Mouse (Mus musculus): ENCODE measurements at regions not wholly inside any gene's neighbourhood (a gene's known extent, or its start where the extent isn't known, plus 50 kb on each side); places are given as distances from the start of the nearest gene placed in this dataset.

DNA sequence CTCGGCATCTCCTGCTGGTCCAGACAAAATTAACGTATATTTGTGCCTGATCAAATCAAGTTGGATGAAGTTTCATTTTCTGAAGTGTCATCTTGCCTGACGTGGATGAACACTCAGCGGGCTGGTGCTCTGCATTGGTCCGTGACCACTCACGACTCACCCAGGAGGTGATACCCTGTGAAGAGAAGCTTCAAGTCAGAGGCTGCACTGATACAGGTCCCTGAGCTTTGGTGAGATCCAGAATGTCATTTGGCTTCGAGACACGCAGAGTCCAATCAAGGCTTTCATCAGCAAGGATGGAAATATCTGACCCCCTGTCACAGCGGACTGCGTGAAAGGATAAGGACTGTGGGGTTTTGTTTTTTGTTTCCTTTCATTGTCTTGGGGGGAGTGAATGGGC, 90.4 kb downstream of the Kcnrg start:
- Histone ChIP-seq H3K4me2 (replicated peaks) (no peak overlapping the region), H3K27me3 (peaks cover 5% of the 10 kb centered on the region; the same call in 1 of the 2 replicates), H3K4me3 (replicated peaks) (no peak overlapping the region), H3K27ac (no peak overlapping the region), H3K4me1 (replicated peaks) (0 out of 2 replicates have a peak, but pooled peaks cover 5% of the 10 kb centered on the region), H3K9me3 (no peaks in the 10 kb centered on the region), H3K9ac (replicated peaks) (no peak overlapping the region), H3K36me3 (no peaks in the 10 kb centered on the region)
- ATAC-seq, result no peak
- 74% methylated on average over 10 of the region's 10 CpGs for whole genome bisulfite sequencing

GRCm38 (mm10) chr14:61698358-61699055, 91.2 kb downstream of the Kcnrg start:
- Histone ChIP-seq H3K4me3 (replicated peaks) (no peak overlapping the region), H3K27me3 (peaks cover 5% of the 10 kb centered on the region; the same call in 1 of the 2 replicates), H3K9me3 (no peaks in the 10 kb centered on the region), H3K4me2 (replicated peaks) (no peak overlapping the region), H3K36me3 (no peaks in the 10 kb centered on the region), H3K9ac (replicated peaks) (no peak overlapping the region), H3K4me1 (replicated peaks) (0 out of 2 replicates have a peak, but pooled peaks cover 5% of the 10 kb centered on the region), H3K27ac (no peak overlapping the region)
- WGBS, result 59% methylated on average over 12 of the region's 12 CpGs
- no peak for ATAC-seq

DNA sequence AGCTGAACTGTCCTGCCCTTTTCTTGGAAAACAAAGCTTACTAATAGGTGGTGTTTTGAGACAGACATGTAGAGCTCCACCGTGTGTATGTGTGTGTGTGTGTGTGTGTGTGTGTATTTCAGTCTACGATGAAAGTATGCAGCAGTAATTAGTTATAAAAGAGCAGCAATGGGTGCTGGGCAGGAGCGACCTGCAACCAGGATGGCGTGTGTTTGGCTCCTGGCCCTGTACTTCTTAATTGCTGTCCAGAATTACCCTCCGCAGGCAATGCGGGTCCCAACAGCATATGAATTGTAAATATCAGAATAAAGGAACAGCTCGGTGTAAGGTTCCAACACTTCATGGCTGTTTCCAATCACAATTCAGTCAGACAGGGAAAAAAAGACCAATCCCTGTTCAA, 92.4 kb downstream of the Kcnrg start:
- no peak overlapping the region for H3K9ac ChIP-seq (replicated peaks)
- 77% methylated on average over 7 of the region's 7 CpGs for WGBS
- no peaks in the 10 kb centered on the region for H3K9me3 ChIP-seq
- no peak overlapping the region for H3K4me3 ChIP-seq (replicated peaks)
- no peak overlapping the region for H3K27ac ChIP-seq
- H3K4me1 ChIP-seq (replicated peaks), result 0 out of 2 replicates have a peak, but pooled peaks cover 5% of the 10 kb centered on the region
- no peaks in the 10 kb centered on the region for H3K36me3 ChIP-seq
- peaks cover 5% of the 10 kb centered on the region; the same call in 1 of the 2 replicates for H3K27me3 ChIP-seq
- ATAC-seq, result no peak
- no peak overlapping the region for H3K4me2 ChIP-seq (replicated peaks)

DNA sequence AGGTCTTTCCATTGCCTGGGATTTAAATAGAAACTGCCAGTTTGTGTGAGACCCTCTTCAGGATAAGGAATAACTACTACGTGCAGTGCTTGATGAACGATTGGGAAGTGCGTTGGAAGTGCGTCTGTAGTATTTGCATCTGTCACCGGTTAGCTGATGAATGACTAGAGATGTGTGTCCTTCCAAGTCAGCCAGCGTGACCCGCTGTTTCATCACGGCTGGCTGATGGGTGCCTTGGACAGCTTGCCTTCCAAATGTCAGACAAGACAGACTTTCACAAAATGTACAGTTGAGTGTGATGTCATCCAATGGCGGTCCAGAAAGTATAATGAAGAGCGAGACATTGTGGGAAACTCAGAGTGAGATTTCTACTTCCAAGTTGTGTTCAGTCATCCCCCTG, 93.9 kb downstream of the Kcnrg start:
- no peak overlapping the region for H3K27ac ChIP-seq
- no peaks in the 10 kb centered on the region for H3K36me3 ChIP-seq
- H3K27me3 ChIP-seq, result no peaks in the 10 kb centered on the region
- H3K4me1 ChIP-seq (replicated peaks), result 0 out of 2 replicates have a peak, but pooled peaks cover 5% of the 10 kb centered on the region
- H3K4me3 ChIP-seq (replicated peaks), result no peak overlapping the region
- no peak overlapping the region for H3K9ac ChIP-seq (replicated peaks)
- whole genome bisulfite sequencing, result 88% methylated on average over 10 of the region's 10 CpGs
- no peak overlapping the region for H3K4me2 ChIP-seq (replicated peaks)
- no peak for ATAC-seq
- no peaks in the 10 kb centered on the region for H3K9me3 ChIP-seq

DNA sequence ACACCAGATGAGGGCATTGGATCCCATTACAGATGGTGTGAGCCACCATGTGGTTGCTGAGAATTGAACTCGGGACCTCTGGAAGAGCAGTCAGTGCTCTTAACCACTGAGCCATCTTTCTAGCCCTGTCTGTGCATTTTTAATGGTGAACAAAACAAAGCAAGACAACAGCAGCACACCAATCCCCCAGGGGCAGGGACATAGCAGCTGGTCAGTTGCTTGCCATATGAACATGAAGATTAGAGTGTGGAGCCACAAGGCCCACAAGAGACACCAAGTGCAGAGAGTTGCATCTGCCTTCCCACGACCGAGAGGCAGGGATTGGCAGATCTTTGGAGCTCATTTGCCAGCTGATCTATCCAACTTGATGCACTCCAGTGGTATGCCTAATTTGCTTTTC, 96.7 kb downstream of the Kcnrg start:
- Histone ChIP-seq H3K4me1 (replicated peaks) (no peaks in the 10 kb centered on the region; the same call in 1 of the 2 replicates), H3K27me3 (no peaks in the 10 kb centered on the region), H3K9me3 (no peaks in the 10 kb centered on the region), H3K4me3 (replicated peaks) (no peak overlapping the region), H3K9ac (replicated peaks) (no peak overlapping the region), H3K27ac (no peak overlapping the region), H3K36me3 (no peaks in the 10 kb centered on the region), H3K4me2 (replicated peaks) (no peak overlapping the region)
- ATAC-seq, result no peak
- 82% methylated on average over 3 of the region's 3 CpGs for WGBS

DNA sequence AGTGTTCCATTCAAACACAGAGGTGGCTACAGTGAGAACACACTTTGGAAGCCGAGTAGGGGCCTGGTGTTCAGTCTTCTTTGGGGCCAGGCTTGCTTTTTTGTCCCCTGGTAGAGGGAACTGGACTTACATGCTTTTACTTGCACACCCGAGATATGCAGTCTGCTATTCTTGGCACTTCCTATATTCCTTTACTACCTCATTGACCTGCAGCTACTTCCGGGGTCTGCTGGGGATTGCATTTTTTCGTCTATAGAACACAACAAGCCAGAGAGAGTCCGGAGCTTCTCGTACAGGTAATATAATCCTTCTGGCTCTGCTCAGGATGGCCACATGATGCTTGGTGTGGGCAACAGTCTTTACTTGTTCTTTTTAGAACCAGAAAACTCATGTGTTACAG, 99.7 kb downstream of the Kcnrg start:
- no peak overlapping the region for H3K4me3 ChIP-seq (replicated peaks)
- ATAC-seq, result no peak
- WGBS, result 90% methylated on average over 6 of the region's 6 CpGs
- no peak overlapping the region for H3K4me2 ChIP-seq (replicated peaks)
- H3K27ac ChIP-seq, result no peak overlapping the region
- no peaks in the 10 kb centered on the region for H3K36me3 ChIP-seq
- H3K4me1 ChIP-seq (replicated peaks), result no peaks in the 10 kb centered on the region; the same call in 1 of the 2 replicates
- no peak overlapping the region for H3K9ac ChIP-seq (replicated peaks)
- no peaks in the 10 kb centered on the region for H3K27me3 ChIP-seq
- H3K9me3 ChIP-seq, result no peaks in the 10 kb centered on the region

GRCm38 (mm10) chr14:61708331-61708730, 101.1 kb downstream of the Kcnrg start:
- 66% methylated on average over 6 of the region's 6 CpGs for WGBS
- no peak overlapping the region for H3K9ac ChIP-seq (replicated peaks)
- no peaks in the 10 kb centered on the region for H3K27me3 ChIP-seq
- no peak overlapping the region for H3K4me3 ChIP-seq (replicated peaks)
- no peaks in the 10 kb centered on the region for H3K36me3 ChIP-seq
- ATAC-seq, result no peak
- H3K27ac ChIP-seq, result no peak overlapping the region
- no peak overlapping the region for H3K4me2 ChIP-seq (replicated peaks)
- H3K9me3 ChIP-seq, result no peaks in the 10 kb centered on the region
- peaks cover 3% of the 10 kb centered on the region; the same call in 1 of the 2 replicates for H3K4me1 ChIP-seq (replicated peaks)

DNA sequence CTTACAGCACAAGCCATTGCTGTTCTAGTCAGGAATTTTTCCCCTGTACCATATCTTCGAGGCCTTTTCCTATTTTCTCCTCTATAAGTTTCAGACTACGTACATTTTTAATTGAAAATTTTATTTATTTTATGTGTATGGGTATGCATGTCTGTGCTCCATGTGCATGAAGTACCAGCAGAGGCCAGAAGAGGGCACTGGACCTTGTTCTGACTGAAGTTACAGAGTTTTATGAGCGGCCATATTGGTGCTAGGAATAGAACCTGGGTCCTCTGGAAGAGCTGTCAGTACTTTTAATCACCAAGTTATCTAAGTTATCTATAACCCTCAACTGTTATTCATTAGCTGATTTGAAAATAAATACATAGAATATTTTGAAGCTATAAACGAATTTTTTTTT, 108.5 kb downstream of the Kcnrg start:
- peaks cover 5% of the 10 kb centered on the region; the same call in 1 of the 2 replicates for H3K9me3 ChIP-seq
- no peak overlapping the region for H3K27ac ChIP-seq
- no peak for ATAC-seq
- no peak overlapping the region for H3K9ac ChIP-seq (replicated peaks)
- H3K27me3 ChIP-seq, result no peaks in the 10 kb centered on the region
- H3K36me3 ChIP-seq, result no peaks in the 10 kb centered on the region
- no peak overlapping the region for H3K4me3 ChIP-seq (replicated peaks)
- H3K4me2 ChIP-seq (replicated peaks), result no peak overlapping the region
- 95% methylated on average over 4 of the region's 4 CpGs for WGBS
- H3K4me1 ChIP-seq (replicated peaks), result 0 out of 2 replicates have a peak, but pooled peaks cover 8% of the 10 kb centered on the region

- 53% methylated on average over 4 of the region's 4 CpGs for WGBS
- no peak overlapping the region for H3K4me3 ChIP-seq (replicated peaks)
Observed at GRCm38 (mm10) chr14:61718392-61719124, 111.3 kb downstream of the Kcnrg start.

GRCm38 (mm10) chr14:61721302-61721701, 114.0 kb downstream of the Kcnrg start:
- WGBS, result 91% methylated on average over 4 of the region's 4 CpGs
- Histone ChIP-seq H3K27ac (no peak overlapping the region), H3K4me2 (replicated peaks) (no peak overlapping the region), H3K27me3 (no peaks in the 10 kb centered on the region), H3K4me3 (replicated peaks) (no peak overlapping the region), H3K9me3 (no peaks in the 10 kb centered on the region), H3K9ac (replicated peaks) (no peak overlapping the region), H3K36me3 (no peaks in the 10 kb centered on the region), H3K4me1 (replicated peaks) (0 out of 2 replicates have a peak, but pooled peaks cover 5% of the 10 kb centered on the region)
- no peak for ATAC-seq

More at GRCm38 (mm10) chr14:61718392-61719124, 111.3 kb downstream of the Kcnrg start:
- Histone ChIP-seq H3K4me2 (replicated peaks) (no peak overlapping the region), H3K9me3 (peaks cover 5% of the 10 kb centered on the region; the same call in 1 of the 2 replicates), H3K36me3 (no peaks in the 10 kb centered on the region), H3K27me3 (no peaks in the 10 kb centered on the region), H3K27ac (no peak overlapping the region), H3K9ac (replicated peaks) (no peak overlapping the region), H3K4me1 (replicated peaks) (0 out of 2 replicates have a peak, but pooled peaks cover 5% of the 10 kb centered on the region)
- ATAC-seq, result no peak

- ATAC-seq, result no peak
Observed at GRCm38 (mm10) chr14:61724942-61725341, 117.7 kb downstream of the Kcnrg start.

DNA sequence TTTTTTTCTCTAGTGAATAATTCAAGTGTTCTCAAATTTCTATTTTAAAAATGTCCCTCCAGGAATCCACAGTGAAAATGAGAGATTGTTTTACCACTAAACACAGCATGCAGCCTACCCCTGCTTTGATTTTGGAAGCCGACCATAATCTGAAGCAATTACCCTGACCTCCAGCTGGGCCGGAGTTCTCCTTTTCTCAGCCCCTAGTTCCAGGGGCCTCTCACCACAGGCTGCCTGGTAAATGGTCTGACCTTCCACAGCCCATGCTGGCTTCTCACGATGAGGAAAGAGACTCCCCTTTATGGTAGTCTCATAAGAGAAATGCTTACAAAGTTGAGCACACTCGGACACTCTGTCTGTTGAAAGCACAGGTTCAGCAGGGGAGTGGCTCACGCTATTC, 121.3 kb downstream of the Kcnrg start:
- no peak for ATAC-seq
- Histone ChIP-seq H3K36me3 (no peaks in the 10 kb centered on the region), H3K4me1 (replicated peaks) (no peaks in the 10 kb centered on the region), H3K27me3 (no peaks in the 10 kb centered on the region), H3K9me3 (0 out of 2 replicates have a peak, but pooled peaks cover 3% of the 10 kb centered on the region), H3K4me2 (replicated peaks) (no peak overlapping the region), H3K27ac (no peak overlapping the region), H3K4me3 (replicated peaks) (no peak overlapping the region), H3K9ac (replicated peaks) (no peak overlapping the region)
- WGBS, result 34% methylated on average over 5 of the region's 5 CpGs

More at GRCm38 (mm10) chr14:61724942-61725341, 117.7 kb downstream of the Kcnrg start:
- no peak overlapping the region for H3K9ac ChIP-seq (replicated peaks)
- WGBS, result 92% methylated on average over 3 of the region's 3 CpGs
- no peaks in the 10 kb centered on the region for H3K27me3 ChIP-seq
- no peak overlapping the region for H3K4me3 ChIP-seq (replicated peaks)
- no peaks in the 10 kb centered on the region for H3K36me3 ChIP-seq
- no peak overlapping the region for H3K27ac ChIP-seq
- H3K4me2 ChIP-seq (replicated peaks), result no peak overlapping the region
- H3K4me1 ChIP-seq (replicated peaks), result no peaks in the 10 kb centered on the region
- no peaks in the 10 kb centered on the region for H3K9me3 ChIP-seq

All from midbrain, embryonic 13.5 days (tissue).